Mouse (Mus musculus) embryonic facial prominence, embryonic 12.5 days (tissue): ENCODE measurements around the gene Eci3. TPM values are rescaled to one million over a fixed set of nuclear protein-coding genes. Genes with fewer than 3 reads are reported as not detected.
"Not testable (repeated sequence)": the region's sequence is repeated elsewhere in the genome, so short reads cannot be mapped to it uniquely, and the experiment has no call there.

ENCODE experiments used
- ATAC-seq: fragments of 200-750 bp; cut with Nextera tagmentation; 2 replicates; pipeline ENCODE4 v1.8.0; 2017; ENCODE audit not compliant: insufficient number of reproducible peaks, insufficient read depth, low FRiP score, low TSS enrichment
- H3K27ac ChIP-seq: fragments of 300-500 bp; sonication (generic); 2 replicates; pipeline ENCODE4 v1.5.1; 2016; ENCODE audit warnings: mild to moderate bottlenecking
- H3K27me3 ChIP-seq: fragments of 300-500 bp; sonication (generic); 2 replicates; pipeline ENCODE4 v1.6.1; 2016; ENCODE audit warnings: mild to moderate bottlenecking, moderate library complexity
- H3K36me3 ChIP-seq: fragments of 300-500 bp; sonication (generic); 2 replicates; pipeline ENCODE4 v1.6.1; 2016; ENCODE audit warnings: mild to moderate bottlenecking
- H3K4me1 ChIP-seq: fragments of 300-500 bp; sonication (generic); 2 replicates; pipeline ENCODE4 v1.6.1; 2016
- H3K4me2 ChIP-seq: fragments of 300-500 bp; sonication (generic); replicated peaks from 2 replicates; pipeline ENCODE4 v1.6.1; 2016; ENCODE audit warnings: mild to moderate bottlenecking, moderate library complexity
- H3K4me3 ChIP-seq: fragments of 300-500 bp; sonication (generic); 2 replicates; pipeline ENCODE4 v1.5.1; 2016; ENCODE audit warnings: mild to moderate bottlenecking
- H3K9ac ChIP-seq: fragments of 300-500 bp; sonication (generic); 2 replicates; pipeline ENCODE4 v1.6.1; 2016; ENCODE audit warnings: mild to moderate bottlenecking, moderate library complexity
- H3K9me3 ChIP-seq: fragments of 300-500 bp; sonication (generic); 2 replicates; pipeline ENCODE4 v1.6.1; 2016; ENCODE audit warnings: mild to moderate bottlenecking, moderate library complexity
- WGBS: fragments of 180-500 bp; shearing (Covaris S2); methylation state at CpG from one replicate; pipeline ENCODE4 v1.1.7; 2016; 5-methylcytosine and 5-hydroxymethylcytosine counted together
- polyA plus RNA-seq: library from polyadenylated mRNA; unstranded; fragments of >200 nt; fragmentation: Nextera tagmentation; extraction: Ambion mirVana; gene quantifications from 2 replicates; pipeline ENCODE4 v1.2.1, GENCODE M21; 2016

Gene Eci3
- polyA plus RNA-seq: 1.1 and 1.8 TPM in 2 replicates

DNA sequence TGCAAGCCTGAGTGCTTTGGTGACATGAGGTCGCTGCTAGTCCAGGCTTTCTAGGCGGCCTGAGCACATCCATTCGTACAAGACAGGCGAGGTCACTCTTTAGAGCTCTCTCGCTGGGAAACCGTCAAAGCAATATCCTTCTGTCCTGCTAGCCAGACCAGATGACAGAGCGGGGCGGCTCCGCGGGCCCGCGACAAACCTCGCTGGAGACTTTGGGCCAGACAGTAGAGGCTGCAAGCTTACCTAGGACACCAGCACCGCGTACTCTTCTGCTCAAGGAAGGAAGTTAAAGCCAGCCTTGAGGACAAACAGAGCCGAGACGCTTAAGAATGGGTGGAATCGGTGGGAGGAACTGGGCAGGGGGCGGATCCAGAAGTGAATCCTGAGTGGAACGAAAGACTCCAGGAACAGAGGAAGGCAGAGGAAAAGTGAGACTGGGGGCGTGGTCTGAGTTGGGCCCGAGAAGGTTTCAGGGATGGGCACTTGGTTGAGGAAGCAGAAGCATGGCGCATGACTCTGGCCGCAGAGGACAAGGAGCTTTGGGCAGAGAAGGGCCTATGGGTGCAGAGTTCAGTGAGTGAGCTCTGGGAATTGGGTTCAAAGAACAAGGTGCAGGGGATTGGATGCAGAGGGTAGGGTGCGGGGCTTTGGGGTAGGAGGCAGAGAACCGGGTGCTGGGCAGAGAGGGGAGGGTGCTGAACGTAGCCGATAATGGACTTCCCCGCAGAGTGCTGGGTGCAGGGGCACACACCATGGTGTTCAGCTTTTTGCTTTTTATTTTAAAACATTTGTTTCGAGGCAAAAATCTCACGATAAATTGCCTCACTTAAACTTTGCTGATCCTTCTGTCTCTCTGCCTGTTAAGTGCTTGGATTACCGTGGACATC lies at the start of gene Eci3:
Gene Eci3 (minus strand): TSS at position 300 of the 887 bp plus-strand sequence.
- Histone ChIP-seq H3K4me3 (peak within 1 kb of the TSS; percentile 45), H3K9ac (peak within 1 kb of the TSS; percentile 39), H3K27ac (no peak within 1 kb of the TSS), H3K9me3 (no peaks in the 10 kb centered on the region), H3K27me3 (peaks cover 16% of the 10 kb centered on the region), H3K4me1 (peaks cover 3% of the 10 kb centered on the region; the same call in 1 of the 2 replicates), H3K36me3 (no peaks in the 10 kb centered on the region), H3K4me2 (peak within 1 kb of the TSS; percentile 78)
- 2% methylated on average over 32 of the region's 32 CpGs for WGBS
- peak; percentile 87 for ATAC-seq

DNA sequence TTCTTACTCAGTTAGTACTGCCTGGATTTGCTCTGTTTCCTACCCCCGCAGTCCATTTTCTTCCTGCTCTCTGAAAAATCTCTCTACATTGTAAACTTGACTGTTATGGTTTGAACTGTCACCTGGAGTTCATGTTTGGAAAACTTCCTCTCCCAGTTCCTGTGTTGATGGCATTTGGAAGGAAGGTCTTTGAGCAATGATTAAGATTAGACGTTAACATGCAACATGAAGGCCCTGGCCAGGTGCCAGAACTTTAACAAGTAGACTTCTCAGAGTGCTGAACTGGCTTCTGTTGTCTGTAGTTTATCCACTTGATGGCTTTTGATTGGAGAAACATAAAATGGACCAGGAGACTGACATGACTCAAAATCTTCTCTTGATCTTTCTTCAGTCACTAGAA lies 32.3 kb upstream of the Eci3 start:
- Histone ChIP-seq H3K4me2 (no peak overlapping the region), H3K27ac (no peak overlapping the region), H3K9me3 (0 out of 2 replicates have a peak, but pooled peaks cover 4% of the 10 kb centered on the region), H3K9ac (no peak overlapping the region), H3K27me3 (no peaks in the 10 kb centered on the region), H3K4me1 (peaks cover 12% of the 10 kb centered on the region; the same call in 1 of the 2 replicates), H3K4me3 (no peak overlapping the region), H3K36me3 (no peaks in the 10 kb centered on the region)
- ATAC-seq: no peak
- 77% methylated on average over 2 of the region's 2 CpGs for WGBS

DNA sequence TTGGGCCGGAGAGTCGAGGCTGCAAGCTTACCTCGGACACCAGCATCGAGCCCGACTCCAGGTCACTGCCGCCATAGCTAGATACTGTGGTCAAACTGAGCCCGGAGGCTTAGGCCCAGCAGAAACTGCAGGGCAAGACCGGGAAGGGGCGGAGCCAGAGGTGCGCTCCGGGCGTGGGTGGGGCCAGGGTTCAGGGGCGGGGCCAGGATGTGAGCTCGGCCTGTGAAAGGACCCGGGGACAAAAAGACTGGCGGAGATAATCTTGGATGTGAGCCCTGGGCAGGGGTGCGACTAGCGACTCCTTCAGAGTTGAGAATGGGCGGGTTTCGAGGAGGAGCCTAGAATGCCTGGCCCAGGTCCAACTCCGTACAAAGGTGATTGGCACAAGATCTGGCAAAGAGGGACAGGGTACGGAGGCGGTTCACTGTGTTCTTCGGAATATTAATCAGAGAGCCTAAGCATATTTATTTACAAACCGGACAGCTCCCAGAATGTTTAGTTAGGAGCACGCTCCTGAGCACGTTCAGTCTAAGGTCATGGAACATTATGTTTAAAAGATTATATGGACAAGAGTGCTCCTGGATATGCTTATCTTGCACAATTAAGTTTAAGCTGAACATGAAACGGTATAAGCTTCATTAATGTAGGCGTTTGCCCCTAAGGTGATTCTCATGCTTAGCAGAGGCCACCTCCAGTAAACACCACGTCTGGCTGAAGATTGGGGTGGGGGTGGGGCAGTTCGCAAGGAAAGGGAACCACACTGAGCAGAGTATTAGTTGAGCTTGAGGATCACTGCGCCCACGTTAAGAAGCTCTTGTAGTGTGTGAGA lies 30.6 kb upstream of the Eci3 start:
- no peaks in the 10 kb centered on the region for H3K27me3 ChIP-seq
- H3K4me2 ChIP-seq: peak overlapping the region; percentile 59
- 0 out of 2 replicates have a peak, but pooled peaks cover 4% of the 10 kb centered on the region for H3K9me3 ChIP-seq
- peak overlapping the region; percentile 77 for H3K27ac ChIP-seq
- peaks cover 11% of the 10 kb centered on the region for H3K36me3 ChIP-seq
- ATAC-seq: peak; percentile 96
- H3K4me3 ChIP-seq: peak overlapping the region; percentile 60
- H3K4me1 ChIP-seq: peaks cover 12% of the 10 kb centered on the region; the same call in 1 of the 2 replicates
- WGBS: under 1% methylated on average over 33 of the region's 33 CpGs
- peak overlapping the region; percentile 78 for H3K9ac ChIP-seq

DNA sequence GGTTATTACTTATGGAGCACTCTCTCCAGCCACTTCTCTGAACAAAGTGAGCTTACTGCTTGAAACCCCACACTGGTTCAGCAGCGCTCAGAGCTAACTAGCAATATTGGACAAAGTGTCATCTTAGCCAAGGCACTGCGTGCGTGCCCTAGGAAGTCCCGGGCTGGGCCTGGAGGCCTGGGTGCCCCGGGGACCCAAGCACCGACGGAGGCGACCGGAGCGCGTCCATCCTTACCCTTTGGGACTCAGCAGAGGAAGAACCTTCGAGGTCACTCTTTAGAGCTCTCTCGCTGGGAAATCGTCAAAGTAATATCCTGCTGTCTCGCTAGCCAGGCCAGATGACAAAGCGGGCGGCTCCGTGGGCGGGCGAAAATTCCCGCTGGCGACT lies 30.0 kb upstream of the Eci3 start:
- H3K4me3 ChIP-seq: peak overlapping the region; percentile 60
- peak overlapping the region; percentile 59 for H3K4me2 ChIP-seq
- 0 out of 2 replicates have a peak, but pooled peaks cover 4% of the 10 kb centered on the region for H3K9me3 ChIP-seq
- WGBS: 1% methylated on average over 22 of the region's 22 CpGs
- peak overlapping the region; percentile 78 for H3K9ac ChIP-seq
- no peaks in the 10 kb centered on the region for H3K27me3 ChIP-seq
- H3K27ac ChIP-seq: peak overlapping the region; percentile 77
- peaks cover 12% of the 10 kb centered on the region; the same call in 1 of the 2 replicates for H3K4me1 ChIP-seq
- peaks cover 18% of the 10 kb centered on the region for H3K36me3 ChIP-seq
- peak; percentile 38 for ATAC-seq

DNA sequence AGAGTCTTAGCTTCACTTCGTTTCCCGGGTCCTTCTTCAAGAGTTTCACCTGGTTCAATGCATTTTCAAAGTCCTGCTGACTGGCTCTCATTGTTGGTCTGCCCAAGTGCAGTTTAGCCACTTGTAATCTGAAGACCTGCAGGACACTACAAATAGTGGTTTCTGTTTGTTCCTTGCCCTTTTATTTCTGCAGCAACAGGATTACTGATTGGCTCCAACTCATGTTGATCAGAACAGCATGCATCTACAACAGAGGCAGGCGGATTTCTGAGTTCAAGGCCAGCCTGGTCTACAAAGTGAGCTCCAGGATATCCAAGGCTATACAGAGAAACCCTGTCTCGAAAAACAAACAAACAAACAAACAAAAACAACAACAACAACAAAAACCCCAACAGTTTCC lies 29.5 kb upstream of the Eci3 start:
- no peak overlapping the region; the same call in 1 of the 2 replicates for H3K27ac ChIP-seq

DNA sequence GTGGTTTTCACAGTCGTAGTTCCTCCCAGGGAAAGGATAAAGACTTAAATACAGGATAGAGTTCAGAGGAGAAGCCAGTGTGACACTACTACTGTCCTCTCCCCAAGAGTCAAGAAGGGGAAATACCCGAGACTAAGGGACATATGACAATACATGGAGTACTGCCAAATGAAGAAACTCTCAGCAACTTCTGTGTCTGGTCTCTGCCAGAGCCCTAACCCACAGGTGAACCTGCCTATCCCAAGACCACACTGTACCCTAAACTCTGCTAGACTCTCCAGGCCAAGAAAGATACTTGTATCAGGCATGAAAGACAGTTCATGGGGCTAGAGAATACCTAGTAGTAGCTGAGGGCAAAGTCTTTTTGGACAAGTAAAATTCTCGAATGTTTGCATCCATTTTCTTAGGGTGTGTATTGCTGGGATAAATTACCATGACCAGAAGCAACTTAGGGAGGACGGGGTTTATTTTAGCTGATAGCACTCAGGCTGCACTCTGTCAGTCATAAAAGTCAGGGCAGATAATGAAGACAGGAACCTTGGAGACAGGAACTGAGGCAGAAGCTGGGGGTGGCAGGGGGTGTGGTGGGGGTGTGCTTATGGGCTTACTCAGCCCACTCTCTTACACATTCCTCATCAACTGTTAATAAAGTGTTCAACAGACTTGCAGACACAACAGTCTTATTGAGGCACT lies 28.1 kb upstream of the Eci3 start:
- Histone ChIP-seq H3K4me2 (no peak overlapping the region), H3K36me3 (peaks cover 36% of the 10 kb centered on the region), H3K27ac (no peak overlapping the region), H3K27me3 (no peaks in the 10 kb centered on the region), H3K9me3 (no peaks in the 10 kb centered on the region), H3K9ac (no peak overlapping the region), H3K4me3 (no peak overlapping the region), H3K4me1 (peaks cover 12% of the 10 kb centered on the region; the same call in 1 of the 2 replicates)
- WGBS: 69% methylated on average over 4 of the region's 4 CpGs
- no peak for ATAC-seq

More for the DNA sequence above, 29.5 kb upstream of the Eci3 start:
- H3K4me3 ChIP-seq: peak overlapping the region; percentile 60
- peak overlapping the region; percentile 59 for H3K4me2 ChIP-seq
- 75% methylated on average over 4 of the region's 4 CpGs for WGBS
- no peaks in the 10 kb centered on the region for H3K27me3 ChIP-seq
- no peaks in the 10 kb centered on the region for H3K9me3 ChIP-seq
- no peak for ATAC-seq
- H3K4me1 ChIP-seq: peaks cover 12% of the 10 kb centered on the region; the same call in 1 of the 2 replicates
- H3K36me3 ChIP-seq: peaks cover 23% of the 10 kb centered on the region
- peak overlapping the region; percentile 78; the same call in 1 of the 2 replicates for H3K9ac ChIP-seq

DNA sequence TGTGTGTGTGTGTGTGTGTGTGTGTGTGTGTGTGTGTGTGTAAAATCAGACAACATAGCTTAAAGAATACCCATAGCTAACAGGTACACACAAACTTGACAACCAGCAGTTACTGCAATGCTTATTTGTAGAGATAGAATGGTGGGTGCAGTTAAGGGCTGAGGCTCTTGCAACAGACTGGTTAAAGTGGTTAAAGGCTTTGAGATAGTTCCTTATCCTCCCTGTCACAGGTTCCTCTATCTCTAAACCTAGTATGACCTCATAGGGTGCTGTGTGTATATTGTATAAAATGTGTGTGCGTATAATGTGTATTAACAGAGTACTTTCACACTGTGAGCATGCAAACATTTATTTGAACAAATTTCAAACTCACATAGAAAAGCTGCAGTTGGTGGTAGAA lies 19.9 kb upstream of the Eci3 start:
- H3K4me3 ChIP-seq, H3K27me3 ChIP-seq, ATAC-seq, H3K4me2 ChIP-seq, H3K4me1 ChIP-seq, H3K9me3 ChIP-seq, H3K9ac ChIP-seq, H3K27ac ChIP-seq: not testable (repeated sequence)
- 93% methylated on average over 1 of the region's 1 CpGs for WGBS
- peaks cover 80% of the 10 kb centered on the region for H3K36me3 ChIP-seq

DNA sequence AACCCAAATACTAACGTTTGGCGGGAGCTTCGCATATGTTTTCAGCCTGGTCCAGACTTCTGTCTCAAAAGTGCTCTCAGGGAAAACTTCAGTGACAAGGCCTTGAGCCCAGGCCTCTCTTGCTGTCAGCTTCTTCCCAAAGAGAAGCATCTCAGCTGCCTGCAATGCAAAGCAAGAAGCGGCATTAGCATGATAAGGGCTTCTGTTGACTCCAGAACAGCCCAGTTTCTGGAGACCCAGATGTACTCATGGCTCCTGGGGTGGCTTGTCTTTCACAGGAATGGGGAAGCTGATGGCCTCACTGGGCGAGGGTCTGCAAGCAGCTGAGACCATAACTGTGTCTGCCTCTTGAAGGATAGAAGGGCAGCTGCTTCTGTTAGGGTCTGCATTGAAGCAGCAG lies 15.0 kb upstream of the Eci3 start:
- not testable (repeated sequence) for ATAC-seq, H3K27me3 ChIP-seq, H3K4me2 ChIP-seq, H3K4me3 ChIP-seq, H3K9ac ChIP-seq, H3K27ac ChIP-seq, H3K4me1 ChIP-seq, H3K9me3 ChIP-seq
- H3K36me3 ChIP-seq: peaks cover 54% of the 10 kb centered on the region
- 73% methylated on average over 5 of the region's 5 CpGs for WGBS

DNA sequence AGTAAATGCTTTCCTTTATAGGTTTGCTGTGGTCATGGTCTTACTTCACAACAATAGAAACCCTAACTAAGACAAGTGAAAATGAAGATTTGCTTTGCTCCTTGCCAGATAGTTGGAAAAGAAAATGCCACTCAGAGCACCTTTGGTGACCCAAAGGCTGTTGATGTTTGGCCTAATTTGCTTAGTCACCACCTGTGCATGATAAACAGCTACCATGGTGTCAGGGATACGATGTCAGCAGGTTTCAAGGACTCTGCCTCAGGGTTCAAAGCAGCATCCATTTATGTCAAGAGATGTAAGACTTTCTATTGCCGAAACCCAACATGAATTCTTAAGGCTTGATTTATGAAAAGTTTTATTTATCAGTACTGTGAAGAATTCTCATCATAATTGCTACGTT lies 13.8 kb upstream of the Eci3 start:
- H3K36me3 ChIP-seq: peaks cover 51% of the 10 kb centered on the region
- no peaks in the 10 kb centered on the region for H3K4me1 ChIP-seq
- H3K4me3 ChIP-seq: no peak overlapping the region
- no peak overlapping the region for H3K27ac ChIP-seq
- no peaks in the 10 kb centered on the region for H3K27me3 ChIP-seq
- no peaks in the 10 kb centered on the region for H3K9me3 ChIP-seq
- ATAC-seq: no peak
- H3K4me2 ChIP-seq: no peak overlapping the region
- WGBS: 89% methylated on average over 3 of the region's 3 CpGs
- H3K9ac ChIP-seq: no peak overlapping the region

DNA sequence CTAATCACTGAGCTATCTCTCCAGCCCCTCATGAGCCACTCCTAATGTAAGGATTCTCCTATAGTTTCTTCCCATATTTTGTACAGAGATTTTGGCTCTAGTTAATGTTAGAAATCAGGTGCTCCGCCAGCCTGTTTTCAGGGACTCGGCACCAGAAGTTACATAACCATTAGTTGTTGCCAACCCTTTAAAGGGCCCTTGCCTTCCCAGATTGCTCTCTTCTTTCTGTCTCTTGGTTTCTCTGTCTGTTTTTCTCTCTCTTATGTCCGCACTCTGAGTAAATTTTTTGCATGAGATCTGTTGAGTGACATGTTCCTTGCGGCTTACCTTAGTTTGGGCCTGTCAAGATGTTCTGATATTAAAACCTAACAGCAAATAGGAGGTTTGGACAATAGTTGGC lies 12.5 kb upstream of the Eci3 start:
- H3K4me2 ChIP-seq: no peak overlapping the region
- H3K4me1 ChIP-seq: no peaks in the 10 kb centered on the region
- H3K4me3 ChIP-seq: no peak overlapping the region
- no peak overlapping the region for H3K9ac ChIP-seq
- no peaks in the 10 kb centered on the region for H3K27me3 ChIP-seq
- WGBS: 94% methylated on average over 4 of the region's 4 CpGs
- H3K9me3 ChIP-seq: no peaks in the 10 kb centered on the region
- H3K27ac ChIP-seq: no peak overlapping the region
- H3K36me3 ChIP-seq: peaks cover 40% of the 10 kb centered on the region
- no peak for ATAC-seq

DNA sequence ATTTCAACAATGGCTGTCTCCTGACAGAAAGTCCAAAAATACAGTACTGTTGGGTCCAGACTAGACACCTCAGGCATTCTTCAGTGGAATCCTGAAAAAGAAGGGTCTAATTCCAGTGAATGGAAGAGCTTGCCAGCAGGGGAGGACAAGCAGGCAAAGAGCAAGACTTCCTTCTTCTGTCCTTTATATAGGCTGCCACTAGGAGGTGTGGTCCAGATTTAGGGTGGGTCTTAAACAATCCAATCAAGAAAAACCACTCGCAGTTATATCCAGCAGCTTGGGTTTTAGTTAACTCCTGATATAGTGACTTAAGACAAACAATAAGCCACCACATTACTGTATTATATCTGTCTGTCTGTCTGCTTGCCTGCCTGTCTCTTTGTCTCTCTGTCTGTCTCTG lies 10.2 kb upstream of the Eci3 start:
- 35% methylated on average over 1 of the region's 1 CpGs for WGBS
- ATAC-seq: no peak

More for the DNA sequence above, 10.2 kb upstream of the Eci3 start:
- Histone ChIP-seq H3K9ac (no peak overlapping the region), H3K36me3 (peaks cover 17% of the 10 kb centered on the region), H3K4me3 (no peak overlapping the region), H3K4me2 (no peak overlapping the region), H3K27ac (no peak overlapping the region), H3K9me3 (no peaks in the 10 kb centered on the region), H3K27me3 (no peaks in the 10 kb centered on the region), H3K4me1 (no peaks in the 10 kb centered on the region)
